Mouse (Mus musculus): ENCODE measurements around the gene Itga11.

The Itga11 gene

DNA sequence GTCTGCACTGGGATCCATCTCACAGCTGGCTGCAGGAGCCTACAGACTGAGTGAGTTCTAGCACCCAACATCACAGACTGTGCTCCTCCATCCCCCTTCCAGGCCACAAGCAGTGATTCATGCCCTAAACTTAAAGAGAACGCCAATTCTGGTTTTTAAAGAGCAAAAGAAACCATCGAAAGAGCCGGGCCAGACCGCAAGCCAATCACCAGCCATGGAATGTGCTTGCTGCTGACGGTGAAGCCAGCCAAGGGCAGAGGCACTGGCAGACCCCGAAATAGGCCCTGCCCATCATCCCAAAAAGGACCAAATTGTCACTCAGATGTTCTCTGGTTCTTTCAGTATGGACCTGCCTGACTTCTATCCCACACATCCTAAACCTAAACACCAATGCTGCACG, 6.7 kb downstream of the Itga11 start:
- in situ Hi-C loops (cut with MseI, MboI), result no loop called here

GRCm38 (mm10) chr9:62689748-62690147, 12.1 kb downstream of the Itga11 start:
- in situ Hi-C loops (cut with MseI, MboI), result no loop called here

DNA sequence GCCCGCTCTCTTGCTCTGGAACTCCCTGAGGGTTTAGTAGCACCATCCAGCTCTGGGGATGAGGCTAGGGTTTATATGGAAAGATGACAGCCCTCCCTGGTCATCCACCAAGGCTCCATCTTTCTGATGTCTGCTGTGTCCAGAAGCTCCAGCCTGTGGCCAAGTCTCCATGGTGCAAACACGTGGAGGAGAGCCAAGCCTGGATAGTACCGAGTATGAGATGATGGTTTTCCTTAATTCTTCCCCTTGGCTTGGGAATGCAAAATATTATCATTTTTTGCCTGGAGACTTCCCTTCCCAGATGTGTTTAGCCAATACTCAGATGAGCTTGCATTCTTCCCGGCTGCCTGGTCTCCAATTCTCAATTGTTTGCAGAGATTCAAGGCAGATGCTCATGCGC, 16.4 kb downstream of the Itga11 start:
- in situ Hi-C loops (cut with MseI, MboI), result no loop called here

GRCm38 (mm10) chr9:62695210-62695609, 17.6 kb downstream of the Itga11 start:
- in situ Hi-C loops (cut with MseI, MboI), result no loop called here

GRCm38 (mm10) chr9:62696799-62697198, 19.2 kb downstream of the Itga11 start:
- in situ Hi-C loops (cut with MseI, MboI), result no loop called here

DNA sequence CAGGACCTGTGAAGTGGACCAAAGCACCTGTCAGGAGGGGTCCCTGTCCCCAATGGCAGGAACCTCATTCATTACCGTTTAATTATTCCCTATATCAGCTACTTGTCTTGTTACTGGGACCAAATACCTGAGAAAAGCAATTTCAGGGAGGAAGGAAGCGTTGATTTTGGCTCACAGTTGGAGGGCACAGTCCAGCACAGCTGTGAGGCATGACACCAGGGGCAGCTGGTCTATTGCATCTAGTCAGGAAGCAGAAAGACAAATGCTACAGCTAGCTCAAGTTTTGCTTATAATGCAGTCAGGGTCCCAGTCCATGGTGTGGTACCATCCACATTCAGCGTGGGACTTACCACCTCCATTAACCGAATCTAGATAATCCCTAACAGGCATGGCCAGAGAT, 29.6 kb downstream of the Itga11 start:
- in situ Hi-C loops (cut with MseI, MboI), result no loop called here

GRCm38 (mm10) chr9:62707870-62708269, 30.2 kb downstream of the Itga11 start:
- in situ Hi-C loops (cut with MseI, MboI), result no loop called here

DNA sequence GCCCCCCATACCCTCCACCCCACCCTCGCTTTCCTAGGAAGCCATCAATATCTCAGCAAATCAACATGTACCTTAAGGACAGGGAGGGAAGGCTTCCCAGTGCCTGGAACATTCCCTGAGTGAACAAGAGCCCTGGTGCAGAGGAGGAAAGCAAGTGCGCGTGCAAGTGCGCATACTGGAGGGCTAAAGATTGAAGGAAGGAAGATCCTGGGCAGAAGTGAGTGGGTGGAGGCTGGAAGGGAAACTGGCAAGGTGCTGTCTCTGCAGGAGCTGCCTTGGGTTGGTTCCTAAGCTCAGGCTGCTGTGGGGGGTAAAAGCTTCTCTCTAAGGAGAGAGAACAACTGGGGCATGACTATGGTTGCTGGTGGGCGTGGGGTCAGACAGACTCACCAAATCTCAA, 32.4 kb downstream of the Itga11 start:
- in situ Hi-C loops (cut with MseI, MboI), result no loop called here

DNA sequence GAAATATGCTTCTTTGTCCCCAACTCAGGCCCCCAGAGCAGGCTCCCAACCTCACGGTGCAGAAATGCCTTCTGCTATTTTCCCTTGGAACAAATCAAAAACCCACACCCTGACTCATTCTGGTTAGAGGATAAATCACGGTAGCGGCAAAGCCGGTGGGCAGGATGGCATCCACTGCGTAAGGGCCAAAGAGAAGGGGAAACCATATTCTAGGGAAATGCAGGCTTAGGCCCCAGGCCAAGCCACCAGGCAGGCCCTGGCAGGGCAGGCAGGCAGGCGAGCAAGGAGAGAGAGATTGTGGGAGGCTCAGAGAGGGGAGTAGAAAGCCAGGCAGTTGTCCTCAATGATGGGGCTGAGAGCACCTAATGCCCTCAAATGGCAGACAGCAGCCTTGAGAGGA, 34.7 kb downstream of the Itga11 start:
- in situ Hi-C loops (cut with MseI, MboI), result no loop called here

- in situ Hi-C loops (cut with MseI, MboI), result no loop called here
Observed at GRCm38 (mm10) chr9:62713040-62713439, 35.4 kb downstream of the Itga11 start.

- in situ Hi-C loops (cut with MseI, MboI), result no loop called here
Observed at GRCm38 (mm10) chr9:62714336-62714735, 36.7 kb downstream of the Itga11 start.

DNA sequence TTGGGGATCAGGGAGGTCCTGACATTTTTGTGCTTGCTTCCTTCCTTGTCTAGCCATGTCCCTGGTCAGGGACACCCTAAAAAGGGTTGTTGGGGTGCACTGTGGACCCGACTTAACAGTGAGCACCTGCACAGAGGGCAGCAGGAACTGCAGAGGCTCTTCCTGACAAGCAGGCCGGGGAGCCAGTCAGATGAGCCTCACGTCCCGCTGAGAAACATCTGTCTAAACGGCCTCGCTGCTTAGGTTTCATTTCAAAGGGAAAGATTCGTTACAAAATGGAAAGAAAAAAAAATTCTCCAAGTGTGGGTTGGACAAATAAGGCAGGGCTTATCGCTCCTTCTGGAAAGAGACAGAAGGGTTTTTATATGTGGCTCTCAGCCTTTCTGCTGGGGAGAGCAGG, 40.4 kb downstream of the Itga11 start:
- in situ Hi-C loops (cut with MseI, MboI), result no loop called here

- in situ Hi-C loops (cut with MseI, MboI), result no loop called here
Observed at GRCm38 (mm10) chr9:62721791-62722190, 44.2 kb downstream of the Itga11 start.

DNA sequence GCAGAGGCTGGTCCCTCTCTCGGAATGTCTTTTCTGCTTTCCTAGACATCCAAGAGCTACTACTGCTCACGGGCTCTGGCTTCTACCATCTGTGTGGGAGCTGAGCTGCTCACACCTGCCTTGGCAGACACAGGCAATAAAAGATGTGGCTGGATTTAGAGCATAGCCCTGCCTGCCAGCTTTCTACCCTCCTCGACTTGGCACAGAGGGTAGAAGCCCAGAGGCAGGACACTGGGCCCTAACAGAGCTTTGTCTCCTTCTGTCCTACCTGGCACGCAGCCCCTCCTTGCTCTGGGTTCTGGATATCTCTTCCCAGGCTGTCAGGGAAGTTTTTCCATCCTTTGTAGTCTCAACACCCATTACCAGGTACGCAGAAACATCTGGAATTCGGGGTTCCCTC, 45.1 kb downstream of the Itga11 start:
- in situ Hi-C loops (cut with MseI, MboI), result no loop called here

- in situ Hi-C loops (cut with MseI, MboI), result no loop called here
Observed at GRCm38 (mm10) chr9:62724175-62724574, 46.5 kb downstream of the Itga11 start.

DNA sequence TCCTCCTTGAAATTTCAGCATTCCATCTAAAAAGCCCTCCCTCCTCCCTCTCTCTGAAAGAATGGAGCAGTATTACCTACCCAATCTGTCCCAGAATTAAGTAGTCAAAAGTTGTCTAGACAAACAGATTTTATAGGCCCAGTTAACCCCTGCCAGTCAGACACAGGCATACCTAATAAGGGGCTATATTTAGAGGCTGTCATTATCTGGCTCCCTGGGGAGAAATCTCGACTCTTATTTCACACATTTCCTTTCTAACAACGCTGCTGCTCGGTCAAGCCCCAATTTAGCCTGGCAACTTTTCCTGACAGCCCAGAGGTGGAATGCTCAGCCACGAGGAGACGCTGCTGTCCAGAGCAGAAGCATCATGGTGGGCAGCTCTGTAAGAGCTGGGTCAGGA, 47.6 kb downstream of the Itga11 start:
- in situ Hi-C loops (cut with MseI, MboI), result no loop called here

GRCm38 (mm10) chr9:62726472-62726871, 48.8 kb downstream of the Itga11 start:
- in situ Hi-C loops (cut with MseI, MboI), result no loop called here

DNA sequence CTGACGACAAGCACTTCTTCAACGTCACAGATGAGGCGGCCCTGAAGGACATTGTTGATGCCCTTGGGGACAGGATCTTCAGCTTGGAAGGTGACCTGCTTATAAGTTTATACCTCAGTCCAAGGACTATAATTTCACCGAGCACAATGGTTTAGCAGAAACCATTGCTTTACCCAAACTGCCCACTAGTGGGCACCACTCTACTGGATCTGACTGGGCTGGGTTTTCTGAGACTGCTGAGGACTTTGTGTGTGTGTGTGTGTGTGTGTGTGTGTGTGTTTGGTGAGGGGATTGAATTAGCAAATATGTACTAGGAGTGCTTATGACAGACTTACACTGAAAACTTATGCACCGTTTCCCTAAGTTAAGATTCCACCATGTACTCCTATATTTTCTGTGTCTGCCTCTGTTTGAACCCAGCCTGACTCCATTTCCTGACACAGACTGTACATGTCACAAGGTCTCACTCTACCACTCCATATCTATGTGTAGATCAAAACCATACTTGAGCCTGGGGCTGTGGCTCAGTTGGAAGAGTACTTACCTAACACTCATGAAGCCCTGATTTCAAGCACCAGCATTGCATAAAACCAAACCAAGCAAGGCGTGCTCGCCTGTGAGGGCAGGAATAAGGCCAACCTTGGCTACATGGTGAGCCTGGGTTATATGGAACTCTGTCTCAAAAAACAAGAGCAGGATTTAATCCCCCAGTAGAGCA, 67.1 kb downstream of the Itga11 start:
- in situ Hi-C loops (cut with MseI, MboI), result no loop called here

DNA sequence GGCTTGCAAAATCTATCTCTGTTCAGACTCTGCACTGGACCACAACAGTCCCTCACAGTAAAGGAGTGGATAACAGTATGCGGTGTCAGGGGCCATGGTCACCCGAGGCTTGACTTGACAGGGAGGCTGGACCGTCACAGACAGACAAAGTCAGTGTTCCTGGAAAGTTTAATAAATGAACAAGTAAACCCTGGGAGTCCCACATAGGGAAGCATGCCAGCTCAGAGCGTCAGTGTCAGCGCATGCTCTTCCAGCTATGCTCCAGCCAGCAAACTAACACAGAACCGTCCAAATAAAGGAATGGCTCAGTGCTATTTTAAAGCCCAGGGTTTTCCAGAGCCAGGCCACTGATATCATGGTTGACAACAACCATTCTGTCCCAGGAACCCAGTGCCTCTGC, 69.0 kb downstream of the Itga11 start:
- in situ Hi-C loops (cut with MseI, MboI), result no loop called here

DNA sequence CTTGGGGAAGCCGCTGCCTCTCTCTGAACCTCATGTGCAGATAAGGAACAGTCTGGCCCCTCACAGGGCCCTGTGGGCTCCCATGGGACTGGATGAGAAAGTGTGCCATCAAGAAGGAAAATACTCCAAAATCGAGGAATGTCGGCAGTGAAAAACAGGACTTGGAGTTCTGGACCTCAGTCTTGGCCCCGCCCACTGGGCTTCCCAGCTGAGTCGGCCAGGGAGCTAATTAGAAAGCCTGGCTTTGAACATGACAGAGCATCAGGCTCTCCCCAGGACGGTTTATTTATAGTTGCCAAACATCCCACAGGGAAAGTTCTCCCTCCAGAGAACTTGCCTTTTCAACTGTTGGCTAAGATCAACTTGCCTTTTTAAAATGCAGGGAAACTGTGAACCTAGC, 72.0 kb downstream of the Itga11 start:
- in situ Hi-C loops (cut with MseI, MboI), result no loop called here

DNA sequence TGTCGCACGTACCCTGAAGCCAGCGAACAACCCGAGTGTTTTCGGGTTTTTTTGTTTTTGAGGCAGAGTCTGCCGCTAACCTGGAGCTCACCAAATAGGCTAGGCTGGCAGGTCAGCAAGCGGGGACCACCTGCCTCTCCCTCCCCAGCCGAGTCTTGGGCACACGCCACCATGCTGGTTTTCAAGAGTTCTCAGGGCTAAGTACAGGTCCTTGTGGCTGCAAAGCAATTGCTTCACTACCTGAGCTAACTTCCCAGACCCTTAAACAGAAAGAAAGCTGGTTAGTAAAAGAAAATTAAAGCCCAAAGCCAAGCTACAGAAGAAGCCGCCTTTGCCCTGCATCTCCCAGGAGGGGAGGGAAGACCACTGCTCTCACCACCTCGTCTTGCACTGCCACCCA, 72.8 kb downstream of the Itga11 start:
- in situ Hi-C loops (cut with MseI, MboI), result no loop called here

- in situ Hi-C loops (cut with MseI, MboI), result no loop called here
Observed at GRCm38 (mm10) chr9:62758288-62758687, 80.7 kb downstream of the Itga11 start.

DNA sequence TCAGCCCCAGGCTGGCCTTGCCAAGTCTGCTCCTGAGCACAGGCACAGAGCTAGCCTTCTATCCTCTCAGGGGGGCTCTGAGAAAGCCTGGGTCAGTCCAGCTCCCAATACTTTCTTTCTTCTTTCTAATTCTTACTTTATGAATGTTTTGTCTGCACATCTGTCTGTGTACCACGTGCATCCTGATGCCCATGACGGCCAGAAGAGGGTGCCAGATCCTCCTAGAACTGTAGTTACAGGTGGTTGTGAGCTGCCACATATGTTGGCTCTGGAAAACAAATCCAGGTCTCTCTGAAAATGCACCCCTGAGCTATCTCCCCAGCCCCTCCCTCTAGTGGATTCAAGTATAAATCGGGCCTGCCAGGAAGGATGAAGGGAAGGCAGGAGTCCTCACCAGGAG, 82.0 kb downstream of the Itga11 start:
- in situ Hi-C loops (cut with MseI, MboI), result no loop called here

GRCm38 (mm10) chr9:62763478-62763877, 85.9 kb downstream of the Itga11 start:
- in situ Hi-C loops (cut with MseI, MboI), result no loop called here
